Mouse (Mus musculus): ENCODE measurements around the gene Zwilch. TPM values are rescaled to one million over a fixed set of nuclear protein-coding genes. Genes with fewer than 3 reads are reported as not detected.
A peak's percentile ranks its signal among the peaks of the same experiment; 100 is the strongest.
"Not testable (repeated sequence)": the region's sequence is repeated elsewhere in the genome, so short reads cannot be mapped to it uniquely, and the experiment has no call there.

Gene Zwilch
- total RNA-seq, 1 experiment from 2014 or later, result 3.4 TPM

- no peak for ATAC-seq (replicated peaks; ENCODE audit: insufficient number of reproducible peaks, low FRiP score, low TSS enrichment, poor library complexity, severe bottlenecking)
Observed at GRCm38 (mm10) chr9:64184166-64184840, 11.4 kb upstream of the Zwilch start.

GRCm38 (mm10) chr9:64183295-64183694 lies 10.4 kb upstream of the Zwilch start:
- ATAC-seq (replicated peaks; ENCODE audit: insufficient number of reproducible peaks, low FRiP score, low TSS enrichment, poor library complexity, severe bottlenecking), result not testable (repeated sequence)

DNA sequence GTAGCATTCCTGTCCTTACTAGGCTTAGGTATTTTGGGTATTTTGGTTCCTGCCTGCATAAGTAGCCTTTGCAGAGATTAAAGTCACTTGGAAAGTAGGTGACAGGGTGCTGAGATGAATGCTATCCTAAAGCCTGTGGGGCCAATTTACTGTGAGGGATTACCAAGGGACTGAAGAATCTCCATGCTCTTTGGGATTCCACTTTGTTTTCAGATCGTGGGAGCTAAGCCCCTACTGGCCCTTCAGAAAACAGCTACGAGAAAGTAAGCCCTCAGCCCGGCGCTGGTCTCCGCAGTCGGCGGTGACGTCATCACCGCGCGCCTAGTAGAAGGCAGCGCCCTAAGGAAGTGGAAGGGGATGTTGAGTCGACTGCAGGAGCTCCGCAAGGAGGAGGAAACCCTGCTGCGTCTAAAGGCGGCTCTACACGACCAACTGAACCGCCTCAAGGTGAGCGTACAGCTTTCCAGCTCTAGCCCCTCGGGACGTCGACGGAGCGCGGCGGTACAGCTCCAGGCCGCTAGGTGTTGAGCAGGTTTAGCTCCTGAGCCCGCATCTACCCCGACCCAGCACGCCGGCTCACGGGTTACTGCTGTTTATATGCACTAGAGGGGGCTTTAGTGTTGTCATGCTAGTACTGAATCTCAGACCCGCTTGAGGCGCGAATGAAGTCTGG lies 6.2 kb upstream of the Zwilch start, which contains the start of gene Snapc5:
TSS of gene Snapc5 (plus strand) at position 301 of the 673 bp plus-strand sequence.
- peak; percentile 95 for ATAC-seq (replicated peaks; ENCODE audit: insufficient number of reproducible peaks, low FRiP score, low TSS enrichment, poor library complexity, severe bottlenecking)

DNA sequence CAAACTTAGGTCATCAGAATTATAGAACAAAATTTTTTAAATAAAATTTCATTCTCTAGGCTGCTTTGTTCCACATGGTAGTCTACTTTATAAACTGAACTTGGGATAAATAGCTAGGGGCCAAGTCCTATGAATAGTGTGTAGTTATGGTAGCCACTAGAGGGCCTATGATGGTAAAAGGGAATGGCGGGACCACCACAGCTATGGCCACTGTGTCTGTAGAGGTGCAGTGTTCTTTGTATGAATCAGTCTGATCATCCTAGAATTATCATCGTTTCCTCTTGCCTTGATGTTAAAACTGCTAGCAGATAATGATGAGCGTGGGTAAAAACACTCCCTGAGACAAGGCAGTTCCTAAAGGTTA lies 5.7 kb upstream of the Zwilch start:
- no peak for ATAC-seq (replicated peaks; ENCODE audit: insufficient number of reproducible peaks, low FRiP score, low TSS enrichment, poor library complexity, severe bottlenecking)

DNA sequence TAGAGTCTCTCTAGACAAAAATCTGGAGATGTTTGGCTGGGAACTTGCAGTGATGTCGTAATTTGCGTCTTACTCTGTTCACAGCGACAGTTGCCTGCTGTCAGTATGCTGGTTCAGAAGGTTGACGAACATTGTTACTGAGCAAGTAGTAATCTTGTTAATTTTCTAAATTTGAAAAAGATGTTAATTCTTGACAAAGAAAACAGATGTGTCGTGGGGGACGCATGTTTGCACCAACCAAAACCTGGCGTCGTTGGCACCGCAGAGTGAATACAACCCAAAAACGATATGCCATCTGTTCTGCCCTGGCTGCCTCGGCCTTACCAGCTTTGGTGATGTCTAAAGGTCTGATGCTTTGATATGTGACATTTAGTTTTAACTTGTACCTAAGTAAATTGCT lies 2.5 kb upstream of the Zwilch start:
- ATAC-seq (replicated peaks; ENCODE audit: insufficient number of reproducible peaks, low FRiP score, low TSS enrichment, poor library complexity, severe bottlenecking), result no peak

- ATAC-seq (replicated peaks; ENCODE audit: insufficient number of reproducible peaks, low FRiP score, low TSS enrichment, poor library complexity, severe bottlenecking), result no peak
Observed at GRCm38 (mm10) chr9:64174766-64175165, 1.9 kb upstream of the Zwilch start.

- ATAC-seq (replicated peaks; ENCODE audit: insufficient number of reproducible peaks, low FRiP score, low TSS enrichment, poor library complexity, severe bottlenecking), result no peak
Observed at GRCm38 (mm10) chr9:64174341-64174740, 1.4 kb upstream of the Zwilch start.

DNA sequence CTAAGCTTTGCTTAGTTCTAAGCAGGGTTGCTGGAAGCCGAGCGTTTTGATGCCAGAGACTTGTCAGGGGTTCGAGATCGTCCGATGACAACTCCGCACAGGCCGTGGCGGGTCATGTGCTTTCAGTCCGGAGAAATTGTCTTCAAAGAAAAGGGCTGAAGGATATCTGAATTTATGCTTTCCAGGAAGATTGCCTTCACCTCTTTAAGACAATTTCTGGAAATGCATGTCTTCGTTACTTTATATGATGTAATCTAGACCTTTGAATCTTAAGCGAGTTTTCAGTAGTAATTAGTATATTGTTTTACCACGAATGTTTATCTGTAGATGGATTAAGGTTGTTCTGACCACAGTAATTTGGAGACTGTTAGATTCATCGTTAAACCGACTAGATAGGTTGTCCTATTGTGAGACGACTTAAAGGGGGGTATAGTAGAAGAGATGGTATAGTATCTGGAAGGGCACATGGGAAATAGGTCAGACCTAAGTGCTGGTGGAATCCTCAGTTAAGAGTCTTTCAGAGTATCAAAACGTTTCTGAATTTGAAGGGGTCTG lies 839 bp upstream of the Zwilch start:
- no peak for ATAC-seq (replicated peaks; ENCODE audit: insufficient number of reproducible peaks, low FRiP score, low TSS enrichment, poor library complexity, severe bottlenecking)

DNA sequence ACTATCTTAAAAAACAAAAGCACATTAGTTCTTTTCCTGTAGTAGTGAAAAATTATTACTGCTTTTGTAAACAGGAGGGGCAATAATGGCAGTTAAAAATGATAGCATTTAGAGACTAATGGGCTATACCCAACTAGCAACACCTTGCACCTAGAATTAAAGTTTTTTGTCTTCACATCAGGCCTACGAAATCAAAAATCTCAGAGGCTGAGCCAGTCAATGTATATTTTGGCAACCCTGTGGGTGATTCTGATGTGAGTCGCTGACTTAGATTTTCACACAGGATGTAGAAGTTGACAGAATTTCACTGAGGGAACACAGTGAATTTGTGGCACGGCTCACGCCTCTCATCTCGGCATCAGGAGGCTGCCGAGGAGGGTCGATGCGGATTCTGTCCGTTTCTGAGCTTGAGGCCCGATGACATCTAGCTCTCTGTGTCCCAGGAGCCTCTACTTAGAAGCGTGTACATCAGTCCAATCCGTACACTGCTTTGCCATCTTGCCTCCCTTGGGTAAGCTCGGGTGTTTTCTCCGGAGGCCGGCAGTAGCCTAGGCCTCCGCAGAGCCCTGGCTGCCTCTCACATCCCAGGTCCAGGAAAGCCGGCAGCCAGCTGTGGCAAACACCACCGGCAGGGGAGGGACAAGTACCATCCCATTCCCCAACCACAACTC lies 624 bp downstream of the Zwilch start:
- 0 out of 2 replicates have a peak, but pooled peaks have one; percentile 7 for ATAC-seq (replicated peaks; ENCODE audit: insufficient number of reproducible peaks, low FRiP score, low TSS enrichment, poor library complexity, severe bottlenecking)

- ATAC-seq (replicated peaks; ENCODE audit: insufficient number of reproducible peaks, low FRiP score, low TSS enrichment, poor library complexity, severe bottlenecking), result not testable (repeated sequence)
Observed at GRCm38 (mm10) chr9:64169967-64170366, 2.9 kb downstream of the Zwilch start.

DNA sequence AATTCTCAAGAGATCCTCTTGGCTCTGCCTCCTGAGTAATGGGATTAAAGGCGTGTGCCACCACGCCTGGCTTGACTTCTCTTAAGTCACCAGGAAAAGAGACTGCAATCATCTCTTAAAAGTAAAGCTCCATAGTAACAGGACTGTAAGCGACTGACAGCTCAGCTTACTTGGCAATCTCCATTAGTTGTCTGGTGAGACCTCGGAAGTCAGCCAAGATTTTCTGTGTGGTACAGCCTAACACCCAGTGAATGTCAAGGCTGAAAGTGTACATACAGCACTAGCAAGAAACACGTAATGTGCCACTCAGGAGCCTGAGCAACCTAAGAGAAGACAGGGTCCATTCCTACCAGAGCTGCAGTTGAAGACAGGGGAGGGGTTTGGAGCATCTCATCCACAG lies 12.4 kb downstream of the Zwilch start:
- no peak for ATAC-seq (replicated peaks; ENCODE audit: insufficient number of reproducible peaks, low FRiP score, low TSS enrichment, poor library complexity, severe bottlenecking)

GRCm38 (mm10) chr9:64156641-64157040 lies 16.3 kb downstream of the Zwilch start:
- no peak for ATAC-seq (replicated peaks; ENCODE audit: insufficient number of reproducible peaks, low FRiP score, low TSS enrichment, poor library complexity, severe bottlenecking)

- no peak for ATAC-seq (replicated peaks; ENCODE audit: insufficient number of reproducible peaks, low FRiP score, low TSS enrichment, poor library complexity, severe bottlenecking)
Observed at GRCm38 (mm10) chr9:64139879-64140278, 33.0 kb downstream of the Zwilch start.

DNA sequence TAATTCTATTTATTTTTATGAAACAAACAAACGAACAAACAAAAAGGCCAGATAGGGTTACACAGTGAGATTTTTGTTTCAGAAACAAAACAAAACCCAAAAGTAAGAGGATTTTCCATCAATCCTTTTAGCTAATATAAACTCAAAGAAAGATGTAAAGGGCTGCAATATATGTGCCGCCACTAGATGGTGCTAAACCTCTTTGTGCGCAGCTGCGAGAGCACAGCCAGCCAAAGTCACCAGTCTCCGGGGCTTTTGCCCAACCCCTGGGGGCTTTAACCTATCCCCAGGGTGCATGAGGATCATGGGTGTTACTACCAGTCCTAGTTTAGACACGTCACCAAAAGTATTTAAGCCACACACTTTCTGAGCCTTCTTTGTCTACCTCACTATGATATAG lies 34.0 kb downstream of the Zwilch start:
- ATAC-seq (replicated peaks; ENCODE audit: insufficient number of reproducible peaks, low FRiP score, low TSS enrichment, poor library complexity, severe bottlenecking), result not testable (repeated sequence)

DNA sequence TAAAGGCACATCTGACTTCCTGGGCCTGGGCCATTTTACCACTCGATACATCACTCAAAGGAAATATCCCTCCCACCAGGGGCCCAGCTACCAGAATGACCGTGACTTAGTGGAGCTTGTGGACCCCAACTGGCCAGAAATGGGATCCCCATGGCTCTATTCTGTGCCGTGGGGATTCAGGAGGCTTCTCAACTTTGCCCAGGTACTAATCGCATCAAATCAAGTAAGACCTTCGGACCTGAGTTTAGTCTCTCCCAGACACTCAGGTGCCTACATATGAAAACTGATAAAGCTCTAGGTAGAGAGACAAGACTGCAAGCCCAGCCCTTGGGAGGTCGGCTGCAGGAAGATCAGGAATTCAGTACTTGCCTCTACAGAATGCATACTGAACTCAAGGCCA lies 41.3 kb downstream of the Zwilch start:
- no peak for ATAC-seq (replicated peaks; ENCODE audit: insufficient number of reproducible peaks, low FRiP score, low TSS enrichment, poor library complexity, severe bottlenecking)

DNA sequence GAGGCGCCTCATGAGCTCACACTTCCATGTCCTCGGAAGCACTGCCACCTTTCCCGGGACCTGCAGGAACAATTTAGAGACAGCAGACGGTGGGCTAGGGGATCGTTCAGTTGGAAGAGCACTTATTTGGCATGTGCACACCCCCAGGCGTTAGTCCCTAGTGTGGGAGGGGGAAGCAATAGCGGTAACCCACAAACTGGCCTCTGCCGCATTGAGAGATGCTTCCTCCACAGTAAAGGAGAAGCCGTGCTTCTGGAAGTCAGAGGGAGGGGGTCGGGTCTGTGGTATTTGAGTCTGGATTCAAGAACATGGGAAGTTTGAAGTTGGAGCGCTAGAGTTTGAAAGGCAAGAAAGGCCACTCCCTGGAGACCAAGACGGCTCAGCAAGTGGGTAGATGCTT lies 46.8 kb downstream of the Zwilch start:
- no peak for ATAC-seq (replicated peaks; ENCODE audit: insufficient number of reproducible peaks, low FRiP score, low TSS enrichment, poor library complexity, severe bottlenecking)

- no peak for ATAC-seq (replicated peaks; ENCODE audit: insufficient number of reproducible peaks, low FRiP score, low TSS enrichment, poor library complexity, severe bottlenecking)
Observed at GRCm38 (mm10) chr9:64125307-64125706, 47.6 kb downstream of the Zwilch start.

- not testable (repeated sequence) for ATAC-seq (replicated peaks; ENCODE audit: insufficient number of reproducible peaks, low FRiP score, low TSS enrichment, poor library complexity, severe bottlenecking)
Observed at GRCm38 (mm10) chr9:64124846-64125245, 48.1 kb downstream of the Zwilch start.

DNA sequence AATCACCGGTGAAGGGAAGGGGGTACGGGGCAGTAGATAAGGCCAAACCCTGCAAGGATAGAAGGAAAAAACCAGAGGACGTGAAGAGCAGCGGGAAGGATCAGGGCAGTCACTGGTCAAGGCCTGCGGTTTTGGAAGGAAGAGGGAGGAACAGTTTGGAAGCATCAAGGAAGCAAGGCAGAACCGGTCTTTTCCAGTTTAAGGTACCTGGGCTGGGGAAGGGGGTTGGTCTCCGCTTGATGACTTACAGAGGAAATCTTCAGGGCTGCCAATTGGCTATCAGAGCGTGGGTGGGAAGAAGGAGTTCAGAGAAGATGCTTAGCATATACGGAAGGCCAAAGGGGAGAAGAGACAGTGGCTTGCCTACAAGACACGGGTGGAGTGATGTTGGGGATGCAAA lies 50.3 kb downstream of the Zwilch start:
- ATAC-seq (replicated peaks; ENCODE audit: insufficient number of reproducible peaks, low FRiP score, low TSS enrichment, poor library complexity, severe bottlenecking), result no peak
